Mouse (Mus musculus) ES-Bruce4 (cell line): ENCODE results near the gene Sqstm1.

Experiments
- CTCF ChIP-seq: IDR thresholded peaks from one replicate; pipeline ENCODE4 v1.8.1; 2011; ENCODE audit warnings: low read depth, low read length
- POLR2A ChIP-seq: IDR thresholded peaks from one replicate; pipeline ENCODE4 v1.8.1; 2011; ENCODE audit warnings: low read length; ENCODE audit not compliant: insufficient read depth

GRCm38 (mm10) chr11:50162338-50163050 is 48.1 kb downstream of the Sqstm1 start:
- TF ChIP-seq CTCF (no peak), POLR2A (no peak)
